Mouse (Mus musculus) lung, adult 2 months (tissue): ENCODE measurements around the gene Slc25a5. TPM values are rescaled to one million over a fixed set of nuclear protein-coding genes. Genes with fewer than 3 reads are reported as not detected.

ENCODE experiments used
- DNase-seq: peaks from one replicate; pipeline ENCODE4 v3.0.0; 2022
- H3K4me1 ChIP-seq: fragments of 200-500 bp; 2 replicates; pipeline ENCODE4 v1.6.1; 2011; ENCODE audit warnings: low read length; ENCODE audit not compliant: control insufficient read depth, insufficient read depth
- H3K4me3 ChIP-seq: fragments of 200-500 bp; replicated peaks from 2 replicates; pipeline ENCODE3; 2011; ENCODE audit warnings: low read depth, mild to moderate bottlenecking, control low read depth, low read length; ENCODE audit errors: extremely low read depth
- CTCF ChIP-seq: fragments of 200-500 bp; IDR thresholded peaks from 2 replicates; pipeline ENCODE4 v1.5.1; 2011; ENCODE audit warnings: mild to moderate bottlenecking, low read length, control low read depth; ENCODE audit not compliant: insufficient read depth
- POLR2A ChIP-seq: fragments of 200-500 bp; IDR thresholded peaks from 2 replicates; pipeline ENCODE4 v1.6.1; 2011; ENCODE audit warnings: low read depth, mild to moderate bottlenecking, control low read depth, low read length, borderline replicate concordance; ENCODE audit errors: extremely low read depth
- WGBS: fragments of 180-500 bp; shearing (Covaris S2); methylation state at CpG from one replicate; pipeline ENCODE4 v1.1.7; 2018; 5-methylcytosine and 5-hydroxymethylcytosine counted together
- polyA plus RNA-seq: library from polyadenylated mRNA; depleted of rRNA; stranded (reverse); fragments of >200 nt; gene quantifications from 2 replicates; pipeline ENCODE4 v1.2.3, GENCODE M21; 2012

The Slc25a5 gene
- polyA plus RNA-seq, 1 experiment, result 343 TPM

DNA sequence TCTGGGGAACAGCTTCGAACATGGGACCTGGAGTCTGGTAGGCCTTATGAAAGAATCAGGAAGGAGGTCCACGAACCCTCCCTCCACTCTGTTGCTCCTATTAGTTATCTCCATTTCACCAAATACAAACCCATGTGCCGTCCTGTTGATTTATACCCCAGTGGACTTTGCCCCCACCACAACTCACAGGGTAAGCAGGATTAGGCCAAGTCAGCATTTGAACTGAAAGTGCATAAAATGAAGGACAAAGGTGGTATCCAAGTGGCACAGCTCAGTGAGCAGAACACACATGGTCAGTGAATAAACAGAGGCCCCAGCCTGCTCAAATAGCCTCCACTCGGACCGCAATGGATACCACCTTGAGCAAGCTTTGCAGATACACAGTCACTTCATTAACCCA, 33.2 kb upstream of the Slc25a5 start:
- no peaks in the 10 kb centered on the region for H3K4me1 ChIP-seq
- DNase-seq, result no peak
- TF ChIP-seq POLR2A (no peak), CTCF (no peak)
- 77% methylated on average over 5 of the region's 5 CpGs for WGBS
- no peak overlapping the region for H3K4me3 ChIP-seq

DNA sequence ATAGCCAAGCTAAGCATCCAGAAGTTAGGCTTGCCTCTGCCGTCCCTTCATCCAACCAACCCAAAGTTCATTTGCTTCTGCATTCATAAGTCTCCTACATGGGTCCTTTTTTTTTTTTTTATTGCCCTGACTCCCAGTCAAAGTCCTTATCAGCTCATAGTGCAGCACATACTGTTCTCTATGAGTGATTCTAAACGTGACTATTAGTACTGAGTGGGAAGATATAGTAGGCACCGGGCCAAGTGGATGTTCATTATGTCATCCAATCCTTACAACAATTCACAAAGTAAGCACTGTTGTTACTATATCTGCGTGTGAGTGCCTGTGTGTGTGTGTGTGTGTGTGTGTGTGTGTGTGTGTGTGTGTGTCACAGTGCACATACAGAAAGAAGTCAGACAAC, 32.6 kb upstream of the Slc25a5 start:
- no peak for DNase-seq
- Histone ChIP-seq H3K4me1 (no peaks in the 10 kb centered on the region), H3K4me3 (no peak overlapping the region)
- TF ChIP-seq CTCF (no peak), POLR2A (no peak)
- WGBS, result 61% methylated on average over 4 of the region's 4 CpGs

DNA sequence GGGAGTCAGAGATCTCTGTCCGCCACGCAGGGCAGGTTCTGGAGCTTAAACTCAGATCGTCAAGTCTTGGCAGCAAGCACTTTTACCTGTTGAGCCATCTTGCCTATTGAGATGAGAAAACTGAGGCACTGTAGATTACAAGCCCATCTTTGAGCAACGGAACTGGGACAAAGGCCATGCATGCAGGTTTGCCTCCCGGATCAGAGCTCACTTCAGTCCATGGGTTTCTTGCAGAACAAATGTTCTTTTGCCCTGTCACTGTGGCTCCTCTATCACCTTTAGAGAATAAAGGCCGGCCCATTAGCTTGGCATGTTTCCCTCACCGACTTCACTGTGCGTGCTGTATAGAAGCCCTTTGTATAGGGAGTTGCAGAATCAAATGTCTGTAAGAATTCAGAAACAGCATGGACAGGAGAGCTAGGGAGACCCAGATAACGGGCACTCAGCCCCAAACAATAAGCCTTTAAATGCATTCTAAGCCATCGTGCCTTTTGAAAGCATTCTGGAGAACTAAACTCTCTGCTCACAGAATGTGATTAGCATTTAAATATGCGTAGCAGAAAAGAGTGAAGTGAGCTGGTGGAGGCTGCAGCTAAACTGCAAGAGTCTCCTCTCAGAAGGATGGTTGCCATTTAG, 32.0 kb upstream of the Slc25a5 start:
- no peak overlapping the region for H3K4me3 ChIP-seq
- TF ChIP-seq CTCF, result no peak
- no peak for TF ChIP-seq POLR2A
- no peak for DNase-seq
- WGBS, result 60% methylated on average over 11 of the region's 11 CpGs
- H3K4me1 ChIP-seq, result no peaks in the 10 kb centered on the region

DNA sequence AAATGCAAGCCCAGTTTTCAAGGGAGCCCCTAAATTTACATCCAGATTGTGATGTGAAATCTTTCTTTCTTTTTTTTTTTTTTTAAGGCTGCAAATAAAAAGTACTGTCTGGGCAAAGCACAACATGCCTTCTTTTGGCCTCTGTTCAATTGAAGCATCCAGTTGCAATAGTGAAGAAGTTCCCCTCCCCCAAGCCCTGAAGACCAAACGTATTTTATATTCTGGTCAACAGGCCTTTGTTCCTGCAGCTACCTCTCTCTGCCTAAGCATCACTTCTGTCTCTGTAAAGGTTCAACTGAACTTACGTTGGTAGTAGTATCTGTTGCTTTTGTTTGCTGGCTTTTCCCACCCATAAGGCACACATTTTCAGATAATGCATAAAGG, 31.5 kb upstream of the Slc25a5 start:
- no peak overlapping the region for H3K4me3 ChIP-seq
- WGBS, result 58% methylated on average over 2 of the region's 2 CpGs
- no peaks in the 10 kb centered on the region for H3K4me1 ChIP-seq
- no peak for DNase-seq
- no peak for TF ChIP-seq POLR2A
- no peak for TF ChIP-seq CTCF

- no peak for DNase-seq
- 61% methylated on average over 5 of the region's 5 CpGs for WGBS
- no peak for TF ChIP-seq POLR2A
- no peak for TF ChIP-seq CTCF
- H3K4me3 ChIP-seq, result no peak overlapping the region
- H3K4me1 ChIP-seq, result no peaks in the 10 kb centered on the region
Observed at GRCm38 (mm10) chrX:36767386-36767785, 28.1 kb upstream of the Slc25a5 start.

DNA sequence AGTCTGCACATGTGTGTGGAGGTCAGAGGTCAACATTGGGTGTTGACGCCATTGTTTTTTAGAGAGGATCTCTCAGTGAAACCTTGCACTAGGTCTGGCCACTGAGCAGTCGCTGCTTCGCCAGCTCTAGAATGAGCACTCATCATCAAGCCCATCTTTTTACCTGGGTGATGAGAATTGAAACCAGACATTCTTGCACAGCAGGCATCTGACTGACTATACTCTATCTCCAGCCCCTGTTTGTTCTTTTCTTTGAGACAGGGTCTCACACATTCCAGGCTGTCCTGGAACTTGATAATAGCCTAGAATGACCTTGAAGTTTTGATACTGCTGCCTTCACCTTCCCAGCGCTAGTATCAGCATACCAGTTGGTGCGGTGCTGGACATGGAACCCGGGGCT, 22.9 kb upstream of the Slc25a5 start:
- H3K4me3 ChIP-seq, result no peak overlapping the region
- H3K4me1 ChIP-seq, result no peaks in the 10 kb centered on the region
- 84% methylated on average over 6 of the region's 6 CpGs for WGBS
- no peak for TF ChIP-seq CTCF
- TF ChIP-seq POLR2A, result no peak
- DNase-seq, result no peak

DNA sequence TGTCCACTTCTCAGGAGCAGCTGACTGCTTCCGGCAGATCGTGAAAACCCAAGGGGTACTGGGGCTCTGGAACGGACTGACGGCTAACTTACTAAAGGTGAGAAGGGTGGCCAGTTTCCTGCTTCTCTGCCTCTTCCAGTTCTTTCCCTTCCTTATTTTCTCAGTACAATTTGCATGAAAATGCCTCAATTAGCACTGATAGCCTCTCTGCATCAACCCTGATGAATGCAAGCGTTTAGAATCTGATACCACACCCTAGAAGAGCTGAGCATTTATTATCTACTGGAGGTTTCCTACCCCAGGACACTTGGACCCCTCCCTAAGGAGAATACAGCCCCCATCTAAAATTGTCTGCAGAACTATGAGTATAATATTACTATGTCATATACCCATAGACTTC, 19.9 kb upstream of the Slc25a5 start:
- H3K4me3 ChIP-seq, result no peak overlapping the region
- TF ChIP-seq POLR2A (no peak), CTCF (no peak)
- DNase-seq, result no peak
- no peaks in the 10 kb centered on the region for H3K4me1 ChIP-seq
- 84% methylated on average over 5 of the region's 5 CpGs for WGBS

DNA sequence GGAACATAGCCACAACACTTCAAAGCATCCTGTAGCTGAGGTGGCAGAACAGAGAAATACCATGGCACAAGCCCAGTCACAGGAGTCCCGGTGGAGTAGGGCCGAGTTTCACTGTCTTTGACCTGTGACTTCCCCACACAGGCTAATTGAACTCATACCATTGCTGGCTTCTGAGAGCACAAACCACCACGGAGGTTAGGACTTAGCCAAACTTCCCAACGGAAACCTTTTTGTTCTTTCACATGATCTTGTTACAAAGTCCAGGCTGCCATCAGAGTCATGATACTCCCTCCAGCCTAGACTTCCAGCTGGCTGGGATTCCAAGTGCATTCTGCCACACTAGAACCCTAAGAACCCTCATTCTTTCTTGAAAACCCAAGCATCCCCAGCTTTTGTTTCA, 17.8 kb upstream of the Slc25a5 start:
- DNase-seq, result no peak
- H3K4me3 ChIP-seq, result no peak overlapping the region
- 80% methylated on average over 4 of the region's 4 CpGs for WGBS
- no peaks in the 10 kb centered on the region for H3K4me1 ChIP-seq
- TF ChIP-seq POLR2A, result no peak
- TF ChIP-seq CTCF, result no peak

DNA sequence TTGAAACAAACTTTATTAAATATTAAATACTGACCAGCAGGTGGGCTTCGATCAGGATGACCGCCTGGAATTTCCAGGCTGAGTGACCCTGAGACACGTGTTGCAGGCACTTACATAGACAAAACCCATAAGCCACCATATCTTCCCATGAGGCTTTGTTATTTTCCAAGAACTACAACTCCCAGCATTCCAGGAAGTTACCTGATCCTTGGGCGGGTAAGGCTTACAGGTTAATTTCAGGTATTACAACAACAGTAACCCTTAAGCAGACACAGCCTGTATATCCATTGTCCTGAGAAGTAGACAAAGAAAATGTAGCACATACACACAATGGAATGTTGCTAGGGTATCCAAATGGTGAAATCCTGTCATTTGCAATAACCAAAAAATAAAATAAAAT, 6.1 kb upstream of the Slc25a5 start:
- DNase-seq, result no peak
- H3K4me1 ChIP-seq, result no peaks in the 10 kb centered on the region
- TF ChIP-seq POLR2A (no peak), CTCF (no peak)
- WGBS, result 70% methylated on average over 4 of the region's 4 CpGs
- H3K4me3 ChIP-seq, result no peak overlapping the region

- TF ChIP-seq POLR2A, result no peak
- TF ChIP-seq CTCF, result no peak
- DNase-seq, result no peak
- WGBS, result 73% methylated on average over 5 of the region's 5 CpGs
- Histone ChIP-seq H3K4me3 (no peak overlapping the region), H3K4me1 (peaks cover 4% of the 10 kb centered on the region; the same call in 1 of the 2 replicates)
Observed at GRCm38 (mm10) chrX:36794571-36794970, 880 bp upstream of the Slc25a5 start.
